Mouse (Mus musculus): ENCODE results near the gene Psmd4.
"Not testable (repeated sequence)": the region's sequence is repeated elsewhere in the genome, so short reads cannot be mapped to it uniquely, and the experiment has no call there.

Psmd4 gene

DNA sequence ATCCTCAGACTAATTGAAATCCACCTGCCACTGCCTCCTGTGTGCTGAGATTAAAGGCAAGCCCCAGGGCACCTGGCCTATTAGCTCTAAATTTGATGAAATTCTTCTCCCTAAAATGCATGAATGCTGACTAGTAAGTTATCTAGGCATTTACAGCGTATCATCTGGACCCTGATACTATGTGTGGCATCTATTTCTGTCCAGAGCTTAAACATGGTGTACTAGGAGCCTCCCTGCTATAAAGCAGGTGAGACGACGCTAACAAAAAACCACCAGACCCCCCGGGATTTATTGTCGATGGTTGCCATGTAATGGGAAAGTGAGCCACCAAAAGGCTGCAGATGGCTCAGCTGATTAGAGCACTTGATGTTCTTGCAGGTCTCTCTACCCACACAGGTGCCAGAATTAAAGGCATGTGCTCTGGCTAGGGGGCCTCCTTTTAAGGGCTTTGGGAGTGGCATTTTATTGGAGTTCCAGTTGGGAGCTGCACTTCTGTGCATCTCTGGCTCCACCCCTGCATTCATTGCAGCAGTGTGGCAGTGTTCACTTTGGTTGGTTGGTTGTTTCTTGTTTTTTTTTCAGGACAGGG, 15.3 kb downstream of the Psmd4 start:
- DNase-seq (ENCODE audit: inconsistent age in 2 of 2, low spot score in 1 of 2) = no peak

DNA sequence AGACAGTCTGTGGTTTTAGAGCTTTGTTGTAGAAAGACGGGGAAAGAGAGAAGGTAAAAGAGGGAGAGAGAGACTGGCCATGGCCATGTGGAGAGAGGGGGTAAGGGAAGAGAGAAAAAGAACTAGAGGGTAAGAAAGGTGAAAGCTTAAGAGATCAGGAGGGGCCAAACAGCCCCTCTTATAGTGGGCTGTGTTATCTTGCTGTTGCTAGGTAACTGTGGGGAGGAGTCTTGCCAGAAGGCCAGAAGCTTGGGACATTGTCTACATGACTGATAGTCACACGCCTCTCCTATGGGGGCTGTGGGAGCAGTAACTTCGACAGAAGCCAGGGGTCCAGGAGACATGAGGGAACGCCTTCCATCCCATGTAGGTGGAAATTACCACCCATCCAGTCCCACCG, 17.2 kb downstream of the Psmd4 start:
- DNase-seq (ENCODE audit: inconsistent age in 2 of 2, low spot score in 1 of 2) = no peak

DNA sequence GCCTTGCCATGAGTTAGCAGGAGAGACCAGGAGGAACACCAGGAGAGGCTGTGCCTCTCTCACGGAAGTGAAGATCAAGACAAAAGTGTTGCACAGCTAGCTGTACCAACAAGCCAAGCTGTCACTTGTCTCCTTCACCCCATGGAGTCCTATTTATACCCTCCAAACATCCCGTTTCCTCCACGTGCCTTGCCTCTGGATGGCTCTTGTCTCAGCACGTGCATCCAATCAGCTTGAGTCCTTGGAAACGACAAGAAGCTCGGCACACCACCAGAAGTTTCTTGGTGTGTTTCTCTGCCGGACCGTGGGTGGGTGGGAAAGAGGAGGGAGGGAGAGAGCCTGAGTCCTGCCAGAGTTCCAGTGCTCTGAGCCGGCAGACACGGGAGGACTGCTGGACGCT, 17.9 kb downstream of the Psmd4 start:
- DNase-seq (ENCODE audit: inconsistent age in 2 of 2, low spot score in 1 of 2) = peak in 1 of 2 experiments; percentile 66

DNA sequence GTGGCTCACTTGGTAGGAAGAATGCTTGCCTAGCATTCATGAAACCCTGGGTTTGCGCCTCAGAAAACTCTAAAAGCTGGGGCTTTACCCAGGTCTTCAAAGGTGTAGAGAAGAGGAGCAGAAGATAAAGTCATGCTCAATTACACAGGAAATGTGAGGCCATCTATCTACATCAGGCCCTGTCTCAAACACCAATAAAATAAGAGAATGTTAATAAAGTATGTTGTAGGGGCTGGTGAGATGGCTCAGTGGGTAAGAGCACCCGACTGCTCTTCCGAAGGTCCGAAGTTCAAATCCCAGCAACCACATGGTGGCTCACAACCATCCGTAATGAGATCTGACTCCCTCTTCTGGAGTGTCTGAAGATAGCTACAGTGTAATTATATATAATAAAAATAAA, 21.5 kb downstream of the Psmd4 start:
- DNase-seq (ENCODE audit: inconsistent age in 2 of 2, low spot score in 1 of 2) = not testable (repeated sequence)

DNA sequence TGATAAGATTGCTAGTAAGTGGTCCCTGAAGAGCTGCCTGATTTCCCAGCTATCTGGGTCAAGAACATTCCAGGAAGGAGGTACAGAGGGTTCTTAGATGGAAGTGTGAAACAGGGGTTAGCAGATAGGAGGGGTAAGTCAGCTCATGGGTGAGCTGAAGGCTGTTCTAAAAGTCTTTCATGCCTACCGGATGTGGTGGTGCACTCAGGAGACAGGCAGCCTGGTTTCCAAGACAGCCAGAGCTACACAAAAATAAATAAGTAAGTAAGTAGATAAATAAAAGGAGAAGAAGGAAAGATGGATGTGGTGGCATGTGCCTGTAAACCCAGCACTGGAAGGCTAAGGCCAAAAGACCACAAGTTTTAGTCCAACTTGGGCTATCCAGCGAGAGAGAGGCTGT, 23.7 kb downstream of the Psmd4 start:
- DNase-seq (ENCODE audit: inconsistent age in 2 of 2, low spot score in 1 of 2) = no peak

DNA sequence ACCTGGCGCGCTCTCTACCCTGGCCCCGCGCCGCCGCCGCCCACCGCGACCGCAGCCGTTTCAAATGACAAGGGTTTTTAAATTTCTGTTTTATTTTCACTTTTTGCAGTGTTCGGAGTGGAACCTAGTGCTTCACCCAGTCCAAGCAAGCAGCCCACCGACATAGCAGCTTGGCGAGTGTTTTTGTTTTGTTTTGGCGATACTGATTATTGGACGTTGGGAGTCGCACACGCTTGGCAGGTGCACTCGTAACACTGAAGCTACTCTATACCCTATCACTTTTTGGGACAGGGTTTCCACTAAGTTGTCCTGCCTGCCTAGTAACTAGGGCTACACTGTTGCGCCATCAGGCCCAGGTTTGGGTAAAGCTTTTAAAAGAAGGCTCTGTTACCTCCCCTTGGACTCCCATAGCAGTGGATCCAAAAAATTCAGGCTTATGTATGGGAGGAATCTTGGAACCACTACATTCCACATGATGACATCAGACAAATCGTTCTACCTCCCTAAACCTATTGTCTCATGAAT, 25.8 kb downstream of the Psmd4 start:
- DNase-seq (ENCODE audit: inconsistent age in 2 of 2, low spot score in 1 of 2) = no peak

DNA sequence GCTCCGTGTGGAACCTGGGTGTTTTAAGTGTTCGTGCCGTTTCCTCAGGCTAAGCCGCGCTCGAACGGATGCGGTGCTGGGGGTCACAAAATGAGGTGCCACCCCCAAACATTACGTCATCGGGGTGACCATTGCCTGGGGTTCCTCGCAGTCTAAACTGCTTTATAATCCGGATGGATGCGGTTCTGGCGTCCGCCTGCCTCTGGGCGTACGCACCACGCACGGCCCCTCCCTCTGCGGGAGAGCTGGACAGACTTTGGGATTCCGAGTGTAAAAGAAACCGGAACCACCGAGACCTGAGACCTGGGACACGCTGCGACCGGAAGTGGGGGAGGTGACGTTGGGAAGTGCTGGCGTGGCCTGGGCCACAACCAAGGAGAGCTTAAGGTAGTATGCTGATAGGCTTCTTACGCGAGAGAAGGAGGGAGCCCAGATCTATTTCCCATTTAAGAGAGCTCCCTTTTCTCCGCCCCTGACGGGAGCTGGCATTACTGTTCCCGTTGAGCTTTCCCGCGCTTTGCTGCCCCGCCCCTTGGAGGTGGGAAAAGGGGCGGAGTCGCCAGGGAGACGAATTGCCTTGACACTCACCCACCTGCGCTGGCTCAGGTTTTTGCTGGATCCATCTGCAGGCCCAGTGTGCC, 26.4 kb downstream of the Psmd4 start:
- DNase-seq (ENCODE audit: inconsistent age in 2 of 2, low spot score in 1 of 2) = peak; percentile 96 to 99

DNA sequence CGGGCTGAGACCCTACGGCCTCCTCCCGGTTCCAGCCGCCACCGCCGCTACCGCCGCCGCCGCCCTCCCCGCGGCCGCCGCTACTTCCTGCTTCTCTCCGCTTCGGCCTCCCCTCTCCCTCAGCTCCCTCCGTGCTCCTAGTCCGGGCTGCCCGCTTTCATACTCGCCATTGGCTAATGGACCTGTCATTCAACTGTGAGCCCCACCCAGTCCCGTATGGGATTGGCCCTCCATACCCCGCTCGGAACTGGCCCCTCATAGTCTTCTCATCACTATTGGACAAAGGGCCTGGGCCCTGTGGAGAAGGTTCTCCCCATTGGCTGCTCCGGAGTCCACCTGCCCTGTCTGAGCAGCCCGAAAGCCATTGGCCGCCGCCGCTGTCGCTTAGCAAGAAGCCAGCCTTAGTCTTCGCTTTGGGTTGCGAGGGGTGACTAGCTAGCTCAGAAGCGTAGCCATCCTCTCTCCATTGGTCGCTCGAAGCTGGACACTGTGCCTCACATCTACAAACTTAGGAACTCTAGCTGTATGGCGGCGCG, 27.0 kb downstream of the Psmd4 start, which contains the start of gene Zfp687:
Gene Zfp687, minus strand, starts transcription at position 112 of the 536 bp plus-strand sequence.
- DNase-seq (ENCODE audit: inconsistent age in 2 of 2, low spot score in 1 of 2) = peak; percentile 99 to 100

DNA sequence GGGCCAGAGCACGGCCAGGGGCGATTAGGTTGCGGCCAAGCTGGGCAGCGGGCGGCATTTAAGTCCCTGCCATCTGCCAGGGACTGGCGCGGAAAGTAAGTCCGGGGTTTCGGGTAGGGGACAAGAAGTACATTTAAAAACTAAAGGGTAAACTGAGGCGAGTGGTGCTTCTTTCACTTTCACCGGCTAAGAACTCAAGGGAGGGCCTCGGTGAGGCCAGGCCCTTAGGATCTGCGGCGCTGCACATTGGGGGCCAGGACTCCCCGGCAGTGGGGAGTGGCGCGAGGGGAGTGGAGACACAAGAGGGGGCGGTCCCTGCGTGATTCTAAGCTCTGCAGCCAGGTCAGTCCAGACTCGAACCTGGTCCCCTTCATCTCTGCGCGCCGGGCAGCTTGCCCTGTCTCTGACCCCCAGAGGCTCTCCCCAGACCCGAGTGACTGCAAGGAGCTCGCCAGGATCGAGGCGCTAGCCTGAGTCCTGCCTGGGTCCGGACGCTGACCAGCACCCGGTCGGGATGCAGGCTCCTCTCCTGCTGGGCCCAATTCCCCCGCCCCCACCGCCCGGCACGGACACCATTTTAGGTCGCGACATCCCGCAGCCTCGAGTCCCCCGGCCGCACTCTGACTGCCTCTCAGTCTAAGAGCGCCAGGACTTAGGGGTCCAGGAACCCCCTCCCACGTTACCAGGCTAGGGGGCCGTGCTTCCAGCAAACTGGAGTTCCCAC, 27.8 kb downstream of the Psmd4 start:
- DNase-seq (ENCODE audit: inconsistent age in 2 of 2, low spot score in 1 of 2) = peak; percentile 81 to 90

DNA sequence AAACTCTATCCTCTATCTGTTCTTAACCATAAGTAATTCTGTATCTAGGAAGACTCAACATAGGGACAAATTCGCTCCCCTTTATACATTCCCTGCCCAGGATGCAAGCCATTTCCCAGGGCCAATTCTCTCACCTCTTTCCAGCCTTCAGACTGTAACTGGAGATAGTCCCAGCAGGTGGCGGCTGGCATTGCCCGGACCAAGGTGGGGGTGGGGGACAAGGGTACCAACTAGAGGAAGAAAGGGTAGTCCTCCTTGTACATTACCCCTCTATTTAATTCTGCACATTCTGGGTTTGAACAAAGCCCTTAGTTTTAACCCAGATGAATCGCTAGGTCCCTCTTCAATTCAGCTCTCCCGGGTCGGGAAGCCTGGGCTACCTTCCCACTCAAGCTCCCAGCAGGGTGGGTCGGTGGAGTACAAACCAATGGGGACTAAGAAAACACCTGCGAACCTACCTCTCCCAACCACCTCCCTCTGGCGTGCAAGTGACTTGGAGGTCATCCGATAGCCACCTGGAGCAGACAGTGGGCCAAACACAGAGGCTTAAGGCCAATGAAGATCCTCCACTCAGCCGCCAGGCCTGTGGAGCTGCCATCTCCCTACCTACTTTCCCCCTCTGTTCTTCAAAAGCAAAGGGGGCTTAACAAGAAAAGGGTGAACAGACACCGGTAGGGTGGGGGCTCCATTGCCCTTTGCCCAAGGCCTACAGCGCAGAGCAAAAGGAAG, 28.6 kb downstream of the Psmd4 start:
- peak in 1 of 2 experiments; percentile 46 for DNase-seq (ENCODE audit: inconsistent age in 2 of 2, low spot score in 1 of 2)

DNA sequence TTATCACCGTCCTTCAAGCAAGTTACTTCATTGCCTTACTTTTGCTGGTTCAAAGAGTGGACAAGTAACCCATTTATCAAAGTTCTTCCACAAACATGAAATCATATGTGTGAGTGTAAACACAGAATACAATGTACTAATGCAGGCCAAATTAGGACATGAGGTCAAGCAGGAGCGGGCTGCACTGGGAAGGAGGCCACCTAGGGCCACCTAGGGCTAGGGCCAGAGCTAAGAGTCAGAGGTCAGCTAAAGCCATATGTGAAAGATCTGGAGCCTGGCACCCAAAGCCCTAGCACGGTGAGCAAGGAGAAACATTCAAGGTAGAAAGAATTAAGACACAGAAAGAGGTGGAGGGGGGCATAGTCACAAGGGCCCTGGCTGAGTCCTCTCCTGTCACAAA, 29.4 kb downstream of the Psmd4 start:
- peak in 1 of 2 experiments; percentile 45 for DNase-seq (ENCODE audit: inconsistent age in 2 of 2, low spot score in 1 of 2)

DNA sequence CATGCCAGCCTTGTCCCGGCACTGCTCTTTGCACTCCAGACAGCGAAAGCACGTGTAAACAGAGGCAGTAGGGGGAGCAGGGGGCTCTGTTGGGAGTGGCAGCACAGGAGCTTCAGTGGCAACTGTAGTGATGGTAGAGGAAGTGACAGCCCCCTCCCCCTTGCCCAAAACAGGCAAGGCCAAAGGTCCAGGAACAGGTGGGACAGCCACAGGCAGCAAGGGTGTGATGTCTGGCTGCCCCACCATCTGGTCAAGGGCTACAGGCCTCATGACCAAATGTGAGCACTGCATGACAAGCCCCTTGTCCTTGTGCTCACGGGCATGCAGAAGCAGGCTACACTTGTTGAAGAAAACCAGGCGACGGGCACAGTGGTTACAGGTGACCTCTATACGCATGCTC, 32.0 kb downstream of the Psmd4 start:
- DNase-seq (ENCODE audit: inconsistent age in 2 of 2, low spot score in 1 of 2) = peak in 1 of 2 experiments; percentile 32

DNA sequence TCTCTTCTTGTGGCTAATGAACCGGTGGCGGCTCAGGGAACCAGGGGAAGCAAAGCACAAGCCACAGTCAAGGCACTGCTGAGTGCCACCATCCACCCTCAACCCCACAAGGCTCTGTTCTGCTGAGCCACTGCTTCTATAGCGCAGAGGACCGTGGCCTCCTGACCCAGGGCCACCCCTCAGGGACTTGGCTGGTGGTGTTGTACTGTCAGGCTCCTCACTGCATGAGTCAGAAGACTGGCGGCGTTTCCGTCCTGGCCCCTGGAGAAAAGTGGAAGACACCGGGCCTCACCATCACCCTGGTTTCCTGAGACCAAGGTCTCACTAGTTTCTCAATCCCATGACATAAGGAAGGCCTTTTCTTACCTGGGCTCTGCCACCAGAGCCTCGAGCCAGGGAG, 34.7 kb downstream of the Psmd4 start:
- peak; percentile 69 to 85 for DNase-seq (ENCODE audit: inconsistent age in 2 of 2, low spot score in 1 of 2)

DNA sequence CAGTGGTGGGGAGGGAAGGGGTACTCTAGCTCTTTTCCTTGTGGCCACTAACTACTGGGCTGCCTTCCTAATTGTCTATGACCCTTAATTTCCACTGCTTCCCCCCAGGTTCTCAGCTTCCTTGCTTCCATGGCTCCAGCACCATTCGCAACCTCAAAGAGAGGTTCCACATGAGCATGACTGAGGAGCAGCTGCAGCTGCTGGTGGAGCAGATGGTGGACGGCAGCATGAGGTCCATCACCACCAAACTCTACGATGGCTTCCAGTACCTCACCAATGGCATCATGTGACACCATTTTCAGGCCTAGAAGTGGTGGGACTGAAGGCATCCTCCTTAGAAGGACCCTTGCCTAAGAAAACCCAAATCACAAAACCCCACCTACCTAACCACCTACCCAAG, 36.8 kb downstream of the Psmd4 start:
- no peak for DNase-seq (ENCODE audit: inconsistent age in 2 of 2, low spot score in 1 of 2)

DNA sequence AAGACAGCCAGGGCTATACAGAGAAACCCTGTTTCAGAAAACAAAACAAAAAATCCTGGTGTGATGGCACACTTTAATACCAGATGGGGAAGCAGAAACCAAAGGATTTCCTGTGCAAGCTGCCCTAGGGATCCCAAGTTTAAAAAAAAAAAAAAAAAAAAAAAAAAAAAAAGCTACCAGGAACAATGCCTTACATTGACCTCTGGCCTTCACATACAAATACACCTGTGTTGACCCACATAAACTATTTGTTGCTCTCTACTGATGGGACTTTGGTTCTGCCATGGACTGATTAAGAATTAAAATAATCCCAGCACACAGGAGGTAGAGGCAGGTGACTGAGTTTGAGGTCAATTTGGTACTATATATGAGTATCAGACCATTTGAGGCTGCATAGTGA, 39.1 kb downstream of the Psmd4 start:
- DNase-seq (ENCODE audit: inconsistent age in 2 of 2, low spot score in 1 of 2) = no peak

DNA sequence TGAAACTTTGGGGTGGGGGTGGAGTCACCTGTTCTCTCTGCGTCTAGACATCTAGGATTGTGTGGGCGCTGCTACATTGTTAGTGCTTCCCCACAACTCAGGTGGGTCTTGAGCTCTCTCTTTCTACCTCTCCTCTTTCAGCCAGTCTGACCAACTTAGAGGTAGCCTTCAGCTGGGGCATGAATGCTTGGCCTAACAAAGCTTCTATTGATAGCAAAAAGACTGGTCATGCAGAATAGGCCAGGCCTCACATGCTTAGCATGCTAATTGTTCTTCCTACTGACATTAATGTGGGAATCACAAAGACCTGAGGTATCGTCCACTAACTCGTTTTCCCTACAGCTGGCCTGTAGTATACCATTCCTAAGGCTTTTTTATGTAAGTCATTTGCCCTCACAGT, 39.8 kb downstream of the Psmd4 start:
- no peak for DNase-seq (ENCODE audit: inconsistent age in 2 of 2, low spot score in 1 of 2)

DNA sequence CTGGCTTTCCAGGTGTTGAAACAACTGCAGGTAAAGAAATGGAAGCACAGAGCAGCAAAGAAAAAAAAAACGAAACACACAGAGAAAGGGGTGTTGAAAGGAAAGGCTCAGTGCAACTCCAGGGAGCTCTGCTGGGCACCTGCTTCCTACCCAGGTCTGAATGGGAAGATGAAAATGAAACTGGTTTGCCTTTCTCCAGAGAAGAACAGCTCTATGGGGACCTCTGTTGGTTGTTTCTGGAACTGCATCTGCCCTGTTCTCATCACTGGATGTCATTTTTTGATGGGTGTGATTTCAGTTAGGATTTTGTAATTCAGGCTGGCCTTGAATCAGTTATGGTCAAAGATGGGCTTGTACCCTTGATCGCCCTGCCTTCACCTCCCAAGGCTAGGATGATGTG, 45.5 kb downstream of the Psmd4 start:
- DNase-seq (ENCODE audit: inconsistent age in 2 of 2, low spot score in 1 of 2) = peak; percentile 78 to 95

DNA sequence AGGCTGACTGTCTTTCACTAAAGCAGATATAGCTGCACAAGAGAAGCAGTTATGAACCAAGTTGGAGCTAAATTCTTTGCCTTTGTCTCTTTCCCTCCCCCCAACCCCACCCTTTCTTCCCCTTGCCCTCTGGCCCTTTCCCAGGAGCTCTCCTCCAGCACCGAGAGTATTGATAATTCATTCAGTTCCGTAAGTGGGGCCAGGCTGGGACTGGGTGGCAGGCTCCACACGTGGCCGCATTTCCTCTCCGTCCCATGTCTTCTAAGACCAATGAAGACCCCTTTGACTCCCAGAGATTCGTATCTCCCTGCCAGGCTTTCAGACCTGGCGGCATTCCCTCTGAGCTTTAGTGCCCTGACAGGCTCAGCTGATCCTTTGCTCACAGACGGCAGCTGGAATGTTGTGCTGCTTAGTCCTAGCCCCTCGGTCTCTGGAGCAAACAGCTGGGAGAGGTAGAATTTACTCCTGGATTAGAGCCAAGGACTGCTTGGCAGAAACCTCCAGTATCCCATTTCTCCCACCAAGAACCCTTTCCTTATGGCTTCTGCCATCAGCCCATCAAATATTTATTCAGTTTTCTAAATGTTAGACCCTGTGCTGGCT, 53.2 kb downstream of the Psmd4 start:
- DNase-seq (ENCODE audit: inconsistent age in 2 of 2, low spot score in 1 of 2) = peak in 1 of 2 experiments; percentile 48

DNA sequence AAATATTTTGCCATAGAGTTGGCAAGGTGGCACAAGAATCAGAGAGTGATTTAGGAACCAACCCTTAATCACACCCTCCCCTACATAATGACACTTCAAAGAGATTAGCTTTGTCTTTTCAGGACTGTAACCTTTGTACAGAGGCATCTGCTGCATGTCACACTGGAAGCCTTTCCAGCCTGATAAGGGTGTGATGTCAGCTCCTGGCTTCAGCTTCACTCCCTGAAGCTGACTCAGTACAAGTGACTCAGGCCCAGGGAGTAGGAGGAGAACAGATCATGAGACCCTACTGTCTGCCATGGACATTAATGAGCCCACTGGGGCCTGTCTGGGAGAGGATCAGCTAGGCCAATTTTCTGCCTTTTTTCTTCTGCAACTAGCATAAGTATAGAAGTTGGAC, 54.8 kb downstream of the Psmd4 start:
- DNase-seq (ENCODE audit: inconsistent age in 2 of 2, low spot score in 1 of 2) = peak; percentile 87 to 93

DNA sequence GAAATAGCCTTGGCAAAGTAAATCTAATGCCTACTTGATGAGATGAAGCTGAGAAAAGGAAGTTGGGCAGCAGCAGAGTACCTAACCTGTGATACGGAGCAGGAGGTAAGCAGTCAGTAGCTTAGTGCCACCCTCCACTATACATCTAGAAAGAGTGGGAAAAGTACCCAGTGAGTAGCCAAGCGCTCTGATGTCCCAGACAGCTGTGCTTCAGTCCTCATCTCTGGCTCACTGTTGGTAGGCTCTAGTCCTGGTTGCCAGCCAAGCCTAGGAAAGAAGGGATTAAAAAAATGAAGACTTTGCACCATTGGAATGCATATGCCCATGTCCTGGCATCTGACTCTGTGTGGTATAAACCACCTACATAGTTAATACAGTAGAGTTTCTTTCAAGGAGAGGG, 56.9 kb downstream of the Psmd4 start:
- DNase-seq (ENCODE audit: inconsistent age in 2 of 2, low spot score in 1 of 2) = no peak

DNA sequence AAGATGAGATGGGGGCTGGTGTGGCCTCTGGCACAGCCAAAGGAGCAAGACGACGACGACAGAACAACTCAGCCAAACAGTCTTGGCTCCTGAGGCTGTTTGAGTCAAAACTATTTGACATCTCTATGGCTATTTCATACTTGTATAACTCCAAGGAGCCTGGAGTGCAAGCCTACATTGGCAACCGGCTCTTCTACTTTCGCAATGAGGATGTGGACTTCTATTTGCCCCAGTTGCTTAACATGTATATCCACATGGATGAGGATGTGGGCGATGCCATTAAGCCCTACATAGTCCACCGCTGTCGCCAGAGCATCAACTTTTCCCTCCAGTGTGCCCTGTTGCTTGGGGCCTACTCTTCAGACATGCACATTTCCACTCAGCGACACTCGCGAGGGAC, 58.1 kb downstream of the Psmd4 start:
- no peak for DNase-seq (ENCODE audit: inconsistent age in 2 of 2, low spot score in 1 of 2)

Measured in adrenal gland, adult (tissue).